Mouse (Mus musculus): ENCODE measurements around the gene Lsg1.

DNA sequence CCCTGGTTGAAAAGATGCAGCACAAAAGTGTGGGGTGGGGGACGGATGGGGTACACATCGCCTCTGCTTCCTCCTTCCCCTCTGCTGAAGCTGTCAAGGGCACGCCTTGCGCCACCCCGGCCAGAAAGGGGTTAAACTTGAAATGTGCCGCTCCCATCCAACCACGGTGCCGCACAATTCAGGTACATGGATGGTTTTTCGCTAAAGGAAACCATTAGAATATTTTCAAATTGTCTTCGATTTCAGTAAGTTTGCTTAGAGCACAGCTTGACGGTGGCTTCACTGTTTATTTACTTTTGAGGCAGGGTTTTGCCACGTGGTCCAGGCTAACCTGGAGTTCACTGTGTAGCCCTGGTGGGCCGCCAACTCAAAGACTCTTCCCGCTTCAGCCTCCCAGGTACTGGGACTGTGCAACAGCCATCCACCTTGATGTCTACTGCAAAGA is 36.6 kb downstream of the Lsg1 start, which contains the start of gene Tmem44:
- TF ChIP-seq GATA1 (IDR thresholded peaks at IDR 0.05; ENCODE audit: low read length): no peak
- no peak for TF ChIP-seq TAL1 (IDR thresholded peaks at IDR 0.05; ENCODE audit: low read length)

Measured in erythroblast, embryonic 14.5 days (primary cell).